Comparison of ENCODE assay signal across 24 mouse cellular contexts in genomic region chr2:51986157-51986556, GRCm38 (mm10). TPM values are rescaled to one million over a fixed set of nuclear protein-coding genes. Genes with fewer than 3 reads are reported as not detected.
A peak's percentile ranks its signal among the peaks of the same experiment; 100 is the strongest.
DNase-seq lines count a peak whose midpoint lies in the region; ATAC-seq and TF ChIP-seq lines count a peak whose summit lies in the region.
"Had no signal": no experiment of that assay in that cellular context is flagged by ENCODE, and none has a peak within 500 bp of the region (broad histone marks: within the 10 kb centered on the region; RNA-seq: fewer than 3 reads in every experiment).

No protein-coding gene starts in this region.

- in situ Hi-C loops in Patski (cut with MboI; ENCODE audit: low pct_unique_long_range_greater_than_20kb) = loop anchor here (25.0 kb wide), 1 partner anchor 626 kb away; no protein-coding TSS in a partner anchor

- no peak for TF ChIP-seq POLR2A in myocyte (IDR thresholded peaks at IDR 0.05; ENCODE audit: insufficient read length, low read depth)

- H3K9me3 ChIP-seq in lung, postnatal 0 days (ENCODE audit: low read length) = no peaks in the 10 kb centered on the region
- H3K9me3 ChIP-seq: embryonic facial prominence, embryonic 15.5 days; forebrain, embryonic 13.5 days; heart, embryonic 15.5 days; intestine, embryonic 15.5 days had no signal

- H3K27ac ChIP-seq in lung, postnatal 0 days (ENCODE audit: low read length) = no peak overlapping the region
- H3K27ac ChIP-seq: embryonic facial prominence, embryonic 15.5 days; forebrain, embryonic 13.5 days; heart, embryonic 15.5 days; hindbrain, embryonic 14.5 days; intestine, embryonic 15.5 days had no signal

- WGBS in lung, postnatal 0 days = 68% methylated on average over 9 of the region's 9 CpGs

- H3K4me2 ChIP-seq in lung, postnatal 0 days (replicated peaks; ENCODE audit: low read depth, low read length) = no peak overlapping the region
- H3K4me2 ChIP-seq in myocyte (ENCODE audit: low read depth) = peak overlapping the region; percentile 65
- H3K4me2 ChIP-seq: embryonic facial prominence, embryonic 15.5 days; forebrain, embryonic 13.5 days; heart, embryonic 11.5 days; heart, embryonic 15.5 days; hindbrain, embryonic 14.5 days; intestine, embryonic 15.5 days had no signal

- TF ChIP-seq CTCF in lung, postnatal 0 days (IDR thresholded peaks at IDR 0.05) = no peak
- TF ChIP-seq CTCF in C2C12 (IDR thresholded peaks at IDR 0.05; ENCODE audit: control insufficient read depth, insufficient read depth, insufficient read length) (no peak), Patski (IDR thresholded peaks at IDR 0.05) (no peak)

- no peak overlapping the region for H3ac ChIP-seq in C2C12 (ENCODE audit: control insufficient read depth, insufficient read length, low read depth)
- no peak overlapping the region for H3ac ChIP-seq in myocyte (ENCODE audit: control insufficient read depth, insufficient read length)

- ATAC-seq in lung, postnatal 0 days = peak; percentile 32; the same call in 1 of the 2 replicates
- ATAC-seq in Patski = peak; percentile 51
- ATAC-seq: forebrain, embryonic 13.5 days; forebrain, postnatal 0 days; intestine, embryonic 15.5 days had no signal

- peak; percentile 28 for DNase-seq in lung, postnatal 0 days (ENCODE audit: low spot score)
- DNase-seq in lung, postnatal 25 days (ENCODE audit: low spot score) = no peak
- no peak for DNase-seq in Patski (ENCODE audit: low read depth, low spot score)
- no peak for DNase-seq in T-cell, adult 2 months (ENCODE audit: low spot score)
- no peak for DNase-seq in ovary, postnatal 14 days (ENCODE audit: low spot score)
- DNase-seq: adrenal gland, adult 8-10 months; adrenal gland, postnatal 36 days; cerebellum, adult 11 months; cerebellum, adult 8-10 months; cerebellum, postnatal 14 days; embryo, embryonic 11 days; forebrain, postnatal 0 days; gastrocnemius, postnatal 10 days; heart, postnatal 14 days; kidney, adult 8-10 months had no signal

- TF ChIP-seq EP300 in lung, postnatal 0 days (IDR thresholded peaks at IDR 0.05) = no peak

- POLR2A ChIA-PET in Patski (lab: Charles Lee) = no interaction called here

- no peak overlapping the region for H3K4me3 ChIP-seq in lung, postnatal 0 days (ENCODE audit: low read depth, low read length)
- H3K4me3 ChIP-seq in C2C12 (ENCODE audit: insufficient read depth, poor library complexity, severe bottlenecking) (no peak overlapping the region), myocyte (no peak overlapping the region)
- H3K4me3 ChIP-seq: embryonic facial prominence, embryonic 15.5 days; forebrain, embryonic 13.5 days; heart, embryonic 15.5 days; intestine, embryonic 15.5 days had no signal

- no peaks in the 10 kb centered on the region for H3K79me3 ChIP-seq in C2C12 (ENCODE audit: low read depth)

- no peak overlapping the region for H3K9ac ChIP-seq in lung, postnatal 0 days (replicated peaks; ENCODE audit: low read depth)
- H3K9ac ChIP-seq: embryonic facial prominence, embryonic 15.5 days; forebrain, embryonic 13.5 days; forebrain, postnatal 0 days; heart, embryonic 15.5 days; hindbrain, embryonic 14.5 days; intestine, embryonic 15.5 days had no signal

- H3K79me2 ChIP-seq in C2C12 (ENCODE audit: control insufficient read depth, insufficient read depth) = no peaks in the 10 kb centered on the region
- no peaks in the 10 kb centered on the region for H3K79me2 ChIP-seq in myocyte (ENCODE audit: control insufficient read depth, insufficient read depth)

- H3K27me3 ChIP-seq in lung, postnatal 0 days (replicated peaks; ENCODE audit: insufficient read depth, low read length) = no peaks in the 10 kb centered on the region
- H3K27me3 ChIP-seq in C2C12 (ENCODE audit: control insufficient read depth, insufficient read depth, insufficient read length) (no peaks in the 10 kb centered on the region), Patski (no peaks in the 10 kb centered on the region), myocyte (ENCODE audit: control insufficient read depth, insufficient read depth, insufficient read length) (no peaks in the 10 kb centered on the region)
- H3K27me3 ChIP-seq: CH12.LX; embryonic facial prominence, embryonic 15.5 days; forebrain, embryonic 13.5 days; heart, embryonic 15.5 days; intestine, embryonic 15.5 days had no signal

- H3K4me1 ChIP-seq in lung, postnatal 0 days (ENCODE audit: insufficient read depth, low read depth, low read length) = peaks cover 4% of the 10 kb centered on the region; the same call in 1 of the 2 replicates
- H3K4me1 ChIP-seq: forebrain, embryonic 13.5 days; intestine, embryonic 15.5 days had no signal

- CTCF ChIA-PET in Patski (lab: Charles Lee) = no interaction called here

- H3K36me3 ChIP-seq in lung, postnatal 0 days (ENCODE audit: insufficient read depth, low read length) = no peaks in the 10 kb centered on the region
- no peaks in the 10 kb centered on the region for H3K36me3 ChIP-seq in C2C12 (ENCODE audit: control insufficient read depth, insufficient read depth)
- H3K36me3 ChIP-seq in myocyte (ENCODE audit: control insufficient read depth, insufficient read depth) = no peaks in the 10 kb centered on the region
- H3K36me3 ChIP-seq: embryonic facial prominence, embryonic 15.5 days; heart, embryonic 15.5 days; intestine, embryonic 15.5 days had no signal

TF ChIP-seq in C2C12, 6 proteins besides CTCF, POLR2A, EP300 and RAD21:
- TF ChIP-seq USF1 (IDR thresholded peaks at IDR 0.05; ENCODE audit: low read depth) (no peak), FOSL1 (IDR thresholded peaks at IDR 0.05; ENCODE audit: insufficient read depth, low read length, poor library complexity, severe bottlenecking) (peak; percentile 30), CEBPB (IDR thresholded peaks at IDR 0.05; ENCODE audit: low read depth) (peak; percentile 62), MYOD1 (IDR thresholded peaks at IDR 0.05; ENCODE audit: control insufficient read depth, insufficient read length, low read depth) (no peak), MAX (IDR thresholded peaks at IDR 0.05) (no peak)

TF ChIP-seq in myocyte, 11 proteins besides CTCF, POLR2A, EP300 and RAD21:
- TF ChIP-seq TCF12 (IDR thresholded peaks at IDR 0.05; ENCODE audit: insufficient read depth, poor library complexity, severe bottlenecking) (no peak), CEBPB (IDR thresholded peaks at IDR 0.05; ENCODE audit: insufficient read depth, poor library complexity, severe bottlenecking) (peak; percentile 83)

RNA-seq across cellular contexts. Expression of gene Nmi, which starts 12.9 kb away (rescaled TPM):
- 36.6 and 38.4 TPM in 2 replicates for polyA plus RNA-seq in lung, postnatal 0 days (2015; fragmentation: Nextera tagmentation; extraction: Ambion mirVana)
- polyA plus RNA-seq in C2C12 (2012; fragmentation: generic; extraction: Trizol) (1.3 TPM), Patski (2021) (19.1 TPM), myocyte (2012; fragmentation: generic; extraction: Trizol) (3.2 TPM)

RNA-seq across cellular contexts. Expression of gene Rbm43, which starts 51.2 kb away (rescaled TPM):
- 14.7 and 17.0 TPM in 2 replicates for polyA plus RNA-seq in lung, postnatal 0 days (2015; fragmentation: Nextera tagmentation; extraction: Ambion mirVana)
- polyA plus RNA-seq in C2C12 (2012; fragmentation: generic; extraction: Trizol) = 0.98 TPM
- polyA plus RNA-seq in Patski (2021) = 30.5 TPM
- polyA plus RNA-seq in myocyte (2012; fragmentation: generic; extraction: Trizol) = 3.2 TPM

RNA-seq across cellular contexts. Expression of gene Tnfaip6, which starts 51.7 kb away (rescaled TPM):
- polyA plus RNA-seq in lung, postnatal 0 days (2015; fragmentation: Nextera tagmentation; extraction: Ambion mirVana) = 1.6 and 1.9 TPM in 2 replicates
- polyA plus RNA-seq in C2C12 (2012; fragmentation: generic; extraction: Trizol) (0.04 TPM), Patski (2021) (not detected), myocyte (2012; fragmentation: generic; extraction: Trizol) (0.50 TPM)
